Mouse (Mus musculus) gastrocnemius, adult 8-10 months (tissue): ENCODE data around the gene Oas1h. TPM values are rescaled to one million over a fixed set of nuclear protein-coding genes. Genes with fewer than 3 reads are reported as not detected.
"Not testable (repeated sequence)": the region's sequence is repeated elsewhere in the genome, so short reads cannot be mapped to it uniquely, and the experiment has no call there.

Source experiments
- DNase-seq, 2 experiments: peaks; one replicate each; pipeline ENCODE4 v3.0.0; 2022; ENCODE audit warnings: low spot score in 2 of 2
- total RNA-seq, 4 experiments: library from RNA; stranded (reverse); gene quantifications; 2 replicates each; pipeline ENCODE4 v1.2.4; 2022

Oas1h gene
- total RNA-seq, 4 experiments from 2014 or later: not detected

DNA sequence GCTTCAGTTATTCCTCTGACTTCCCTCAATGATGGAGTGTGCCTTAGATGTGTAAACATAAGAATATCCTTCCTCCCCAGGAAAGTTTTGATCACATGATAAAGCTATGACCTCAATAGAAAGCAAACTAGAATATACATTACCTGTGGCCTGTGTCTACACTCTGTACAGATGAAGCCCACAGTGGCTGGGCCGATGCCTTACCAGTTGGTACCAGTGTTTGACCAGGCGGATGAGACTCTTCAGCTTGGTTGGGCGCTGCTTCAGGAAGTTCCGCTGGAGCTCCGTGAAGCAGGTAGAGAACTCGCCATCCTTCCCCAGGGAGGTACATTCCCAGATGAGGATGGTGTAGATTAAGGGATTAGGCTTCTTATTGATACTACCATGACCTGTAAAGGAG, 20.5 kb downstream of the Oas1h start:
- not testable (repeated sequence) for DNase-seq

DNA sequence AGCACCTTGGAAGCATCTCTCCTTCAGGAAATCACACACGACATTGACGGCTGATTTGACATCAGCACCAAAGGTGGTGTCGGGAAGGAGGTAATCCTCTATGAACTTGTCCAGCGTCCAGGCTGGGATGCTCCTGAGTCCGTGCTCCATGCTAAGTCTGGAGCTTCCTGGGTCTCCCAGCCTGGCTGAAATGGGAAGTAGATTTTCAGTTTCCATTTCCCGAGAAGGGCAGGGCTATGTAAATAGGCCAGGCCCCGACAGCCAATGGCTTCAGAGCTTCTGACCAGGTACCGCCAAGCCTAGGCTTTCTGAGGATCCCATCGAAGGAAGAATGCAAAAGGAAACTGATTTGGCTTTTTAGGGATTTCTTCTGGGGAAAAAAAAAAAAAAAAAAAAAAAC, 26.2 kb downstream of the Oas1h start, which contains the start of gene Oas1g:
Gene Oas1g, minus strand, starts transcription at position 201 of the 400 bp plus-strand sequence.
- not testable (repeated sequence) for DNase-seq

GRCm38 (mm10) chr5:120887831-120888230, 26.6 kb downstream of the Oas1h start:
- no peak for DNase-seq

DNA sequence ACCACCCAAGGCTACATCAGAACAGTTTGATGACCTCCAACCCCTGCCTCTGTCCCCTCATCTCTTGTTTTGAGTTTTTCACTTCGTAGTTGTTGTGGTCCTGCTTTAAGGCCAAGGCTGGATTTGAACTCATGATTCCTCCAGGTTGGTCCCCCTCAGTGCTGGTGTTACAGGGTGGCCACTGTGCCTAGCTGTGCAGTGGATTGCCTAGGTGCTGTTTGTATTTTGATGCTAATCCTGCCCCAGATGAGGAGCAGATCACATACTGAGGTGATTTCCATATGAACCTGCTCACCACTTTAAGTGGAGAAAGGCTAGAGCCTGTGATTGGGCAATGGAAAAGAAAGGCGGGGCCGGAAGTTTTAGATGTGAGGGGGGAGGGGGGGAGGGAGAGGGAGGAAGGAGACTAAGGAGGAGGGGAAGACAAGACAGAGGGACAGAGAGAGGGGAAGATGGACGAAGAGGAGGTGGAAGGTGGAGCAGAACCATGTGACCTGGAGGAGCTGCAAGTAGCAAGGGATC, 27.1 kb downstream of the Oas1h start:
- DNase-seq: not testable (repeated sequence)

- no peak for DNase-seq
These were observed 28.8 kb downstream of the Oas1h start for GRCm38 (mm10) chr5:120890026-120890425.

GRCm38 (mm10) chr5:120890991-120891390, 29.8 kb downstream of the Oas1h start:
- DNase-seq: no peak

GRCm38 (mm10) chr5:120891566-120892242, 30.5 kb downstream of the Oas1h start:
- not testable (repeated sequence) for DNase-seq

DNA sequence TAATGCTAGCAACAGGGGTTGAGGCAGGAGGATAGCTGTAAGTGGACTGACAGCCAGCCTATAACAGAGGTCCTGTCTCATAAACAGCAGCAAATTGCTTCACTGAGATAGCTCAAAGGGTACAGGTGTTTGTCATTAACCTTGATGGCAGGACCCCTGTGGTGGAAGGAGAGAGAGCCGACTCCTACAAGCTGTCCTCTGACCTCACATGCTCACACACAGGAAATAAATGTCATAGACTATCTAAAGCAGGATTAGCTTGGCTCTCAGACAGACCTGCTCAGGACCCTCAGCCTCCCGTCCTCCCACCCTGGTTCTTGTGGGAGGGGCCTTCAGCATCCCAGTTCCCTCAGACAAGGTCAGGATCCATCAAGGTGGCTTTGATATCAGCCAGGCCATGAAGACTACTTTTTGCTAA, 31.0 kb downstream of the Oas1h start:
- DNase-seq: no peak

- not testable (repeated sequence) for DNase-seq
These were observed 32.6 kb downstream of the Oas1h start for GRCm38 (mm10) chr5:120893866-120894265.

GRCm38 (mm10) chr5:120894692-120895091, 33.5 kb downstream of the Oas1h start:
- DNase-seq: not testable (repeated sequence)

DNA sequence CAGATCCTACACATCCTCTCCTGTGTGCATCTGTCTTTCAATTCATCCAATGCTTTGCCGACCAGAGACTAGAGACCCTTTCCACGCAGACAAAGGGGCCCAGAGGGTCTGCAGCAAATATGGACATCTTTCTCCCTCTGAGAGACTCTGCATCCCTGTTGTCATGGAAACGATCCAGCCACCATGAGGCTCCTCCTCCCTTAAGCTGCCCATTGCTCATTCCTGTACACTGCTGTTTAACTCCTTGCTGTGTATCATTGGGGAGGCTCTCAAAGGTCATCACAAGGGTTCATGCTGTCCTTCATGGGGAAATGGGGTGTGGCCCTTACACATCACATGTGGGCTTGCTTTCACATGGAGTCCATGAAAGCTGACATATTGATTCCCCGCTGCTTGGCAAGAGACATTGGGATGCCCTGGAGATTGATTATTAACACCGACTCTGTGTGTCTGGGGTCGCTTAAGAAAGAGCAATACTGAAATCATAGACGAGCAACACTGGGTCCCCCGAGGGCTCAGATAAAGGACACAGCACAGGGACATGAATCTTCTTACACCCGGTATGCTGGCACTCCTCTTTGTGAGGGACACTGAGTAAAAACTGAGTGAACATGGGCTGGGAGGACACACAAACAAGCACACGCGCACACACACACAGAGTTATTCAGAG, 34.1 kb downstream of the Oas1h start:
- DNase-seq: no peak

GRCm38 (mm10) chr5:120898307-120898706, 37.1 kb downstream of the Oas1h start:
- DNase-seq: no peak

DNA sequence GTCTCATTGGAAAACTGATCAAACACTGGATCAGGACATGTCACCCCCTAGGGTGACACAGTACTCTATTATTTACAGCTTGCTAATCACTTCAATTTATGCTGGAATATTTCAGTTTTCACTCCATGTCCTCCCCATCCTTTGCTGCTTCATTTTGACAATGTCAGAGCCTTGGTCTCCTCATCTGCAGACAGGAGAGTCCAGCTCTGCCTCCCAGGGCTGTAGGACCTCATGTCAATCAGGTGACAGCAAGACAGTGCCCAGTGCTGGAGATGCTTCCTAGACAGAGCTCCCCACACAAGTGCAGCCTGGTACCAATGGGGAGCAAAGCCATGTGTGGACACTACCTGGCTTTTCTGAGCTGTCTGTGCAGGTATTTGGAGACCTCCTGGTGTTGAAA, 37.5 kb downstream of the Oas1h start:
- no peak for DNase-seq

- DNase-seq: no peak
These were observed 39.4 kb downstream of the Oas1h start for GRCm38 (mm10) chr5:120900666-120901065.

DNA sequence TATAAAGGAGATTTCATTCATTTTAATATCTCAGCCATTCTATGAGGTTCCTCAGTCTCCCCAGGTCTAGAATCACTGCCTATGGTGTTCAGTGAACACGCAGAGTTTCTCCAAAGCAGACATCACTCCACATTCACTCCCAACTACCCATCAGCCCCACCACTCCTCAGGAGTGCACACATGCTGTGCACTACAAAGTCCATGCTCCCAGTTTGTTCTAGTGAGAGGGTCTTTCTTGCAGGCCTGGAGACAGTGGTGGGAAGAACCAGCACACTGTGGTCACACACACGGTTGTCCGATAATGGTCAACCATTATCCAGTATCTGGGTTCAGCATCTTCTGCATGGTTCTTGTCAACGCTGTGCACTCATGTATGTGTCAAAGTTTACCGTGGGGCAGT, 40.8 kb downstream of the Oas1h start:
- no peak for DNase-seq

GRCm38 (mm10) chr5:120906791-120907733, 45.8 kb downstream of the Oas1h start, which contains the start of gene Oas1a:
TSS of gene Oas1a (minus strand) at chr5:120907521.
- not testable (repeated sequence) for DNase-seq

- no peak for DNase-seq
These were observed 47.1 kb downstream of the Oas1h start for GRCm38 (mm10) chr5:120908196-120908920.

DNA sequence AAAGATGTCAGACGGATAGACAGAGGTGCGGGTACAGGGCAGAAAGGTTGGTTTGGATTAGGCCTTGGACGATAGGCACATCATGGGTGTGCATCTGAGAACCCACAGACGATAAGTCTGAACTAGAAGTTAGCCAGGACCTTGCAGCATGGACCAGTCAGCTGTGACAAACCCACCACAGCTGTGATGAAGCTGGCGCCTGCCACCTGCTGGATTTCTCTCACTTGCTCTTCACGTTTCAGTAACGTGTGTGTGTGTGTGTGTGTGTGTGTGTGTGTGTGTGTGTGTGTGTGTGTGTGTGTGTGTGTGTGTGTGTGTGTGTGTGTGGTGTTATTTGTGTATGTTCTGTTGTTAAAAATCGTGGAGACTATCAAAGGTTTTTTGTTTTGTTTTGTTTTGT, 53.0 kb downstream of the Oas1h start, which contains the start of gene Oas1d:
Gene Oas1d, plus strand, starts transcription at position 333 of the 400 bp plus-strand sequence.
- DNase-seq: not testable (repeated sequence)

DNA sequence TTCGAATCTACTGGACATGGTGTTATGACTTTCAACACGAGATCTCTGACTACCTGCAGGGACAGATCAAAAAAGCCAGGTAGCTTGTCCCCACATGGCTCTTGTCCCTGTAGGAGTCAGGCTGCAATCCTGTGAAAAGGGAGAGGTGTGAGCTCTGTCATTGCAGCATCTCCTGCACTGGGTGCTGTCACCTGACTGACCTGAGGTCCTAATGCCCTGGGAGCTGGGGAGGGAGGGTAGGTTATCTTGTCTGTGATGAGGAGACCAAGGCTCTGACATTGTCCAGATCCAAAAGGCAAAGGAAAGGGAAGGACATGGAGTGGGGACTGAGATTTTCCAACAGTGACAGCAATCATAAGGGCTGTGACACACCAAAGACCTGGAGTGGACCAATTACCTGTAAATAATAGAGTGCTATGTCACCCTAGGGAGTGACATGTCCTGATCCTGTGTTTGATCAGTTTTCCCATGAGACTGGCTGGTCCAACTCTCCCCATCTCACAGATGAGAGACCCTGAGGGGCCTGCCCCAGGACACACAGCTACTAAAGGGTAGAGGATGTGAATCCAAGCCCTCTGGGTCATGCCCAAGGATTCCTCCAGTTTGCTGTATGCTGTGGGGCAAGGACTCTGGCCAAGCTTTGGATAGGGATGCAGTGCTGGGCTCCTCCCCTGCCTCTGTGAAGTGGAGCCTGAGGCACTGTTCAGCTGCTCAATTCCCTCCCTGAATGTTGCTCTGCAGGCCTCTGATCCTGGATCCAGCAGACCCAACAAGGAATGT, 58.1 kb downstream of the Oas1h start:
- DNase-seq: not testable (repeated sequence)

GRCm38 (mm10) chr5:120920296-120920695, 59.1 kb downstream of the Oas1h start:
- no peak for DNase-seq
